Mouse (Mus musculus) left cerebral cortex, postnatal 14 days (tissue): ENCODE results near the gene B4galt5. TPM values are rescaled to one million over a fixed set of nuclear protein-coding genes. Genes with fewer than 3 reads are reported as not detected.

Source experiments
- DNase-seq, 2 experiments: peaks; one replicate each; pipeline ENCODE4 v3.0.0; 2021 to 2022; ENCODE audit warnings: low spot score in 2 of 2, mixed read lengths in 1 of 2
- intact Hi-C: fragments of 180-260 bp; cut with DNase I; formaldehyde crosslinking; loops from one replicate; pipeline ENCODE4 v1.15.1; 2025
- total RNA-seq, 2 experiments: library from RNA; stranded (reverse); gene quantifications; 2 replicates each; pipeline ENCODE4 v1.2.3; 2021

B4galt5 gene
- total RNA-seq, 2 experiments from 2014 or later = 63.0 to 64.9 TPM

DNA sequence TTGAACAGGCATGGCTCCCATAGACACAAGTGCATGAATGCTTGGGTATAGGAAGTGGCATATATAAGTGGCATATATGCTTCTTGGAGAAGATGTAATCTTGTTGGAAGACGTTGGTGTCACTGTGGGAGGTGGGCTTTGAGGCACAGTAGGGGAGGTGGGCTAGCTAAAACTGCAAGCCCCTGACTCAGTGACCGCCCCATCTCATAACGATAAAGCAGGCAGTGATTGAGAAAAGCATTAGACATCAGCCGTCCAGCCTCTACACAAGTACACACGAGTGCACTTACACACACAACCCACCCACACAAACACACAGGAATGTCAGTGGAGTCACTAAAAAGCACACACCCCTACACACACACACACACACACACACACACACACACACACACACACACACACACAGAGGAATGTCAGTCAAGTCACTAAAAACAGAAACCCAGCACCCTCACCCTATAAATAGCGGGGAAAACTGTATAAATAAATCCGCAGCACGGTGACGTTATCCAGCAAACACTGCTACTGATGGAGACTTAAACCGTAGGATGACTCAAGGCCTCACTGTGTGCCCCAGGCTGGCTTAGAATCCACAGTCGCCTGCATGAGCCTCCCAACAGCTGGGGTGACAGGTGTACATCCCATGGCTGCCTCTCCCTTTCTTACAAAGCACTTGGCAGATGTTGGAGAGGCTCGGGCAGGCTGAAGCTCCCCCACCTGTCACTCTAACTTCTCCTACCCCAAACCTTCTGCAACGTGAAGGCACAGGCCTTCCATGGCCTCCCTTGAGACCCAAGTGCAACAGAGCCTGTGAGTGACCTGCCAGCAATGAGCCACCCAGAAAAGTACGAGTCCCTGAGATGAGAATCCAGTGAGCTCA is 81.2 kb downstream of the B4galt5 start:
- peak; percentile 43 to 72 for DNase-seq
- intact Hi-C loops = no loop called here

DNA sequence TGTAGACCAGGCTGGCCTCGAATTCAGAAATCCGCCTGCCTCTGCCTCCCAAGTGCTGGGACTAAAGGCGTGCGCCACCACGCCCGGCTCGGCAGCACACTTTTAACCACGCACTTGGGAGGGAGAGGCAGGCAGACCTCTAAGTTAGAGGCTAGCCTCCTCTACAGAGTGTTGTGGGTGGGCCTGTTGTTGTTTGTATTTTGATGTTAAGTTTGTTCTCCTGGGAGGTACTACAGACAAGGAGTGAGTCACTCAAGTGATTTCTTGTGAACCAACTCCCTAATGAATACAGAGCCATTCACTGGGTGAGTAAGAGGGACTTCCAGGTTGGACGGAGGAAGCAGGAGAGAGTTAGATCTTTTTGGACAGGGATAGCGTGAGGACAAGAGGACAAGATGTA is 82.8 kb downstream of the B4galt5 start:
- intact Hi-C loops = no loop called here
- DNase-seq = peak in 1 of 2 experiments; percentile 1

DNA sequence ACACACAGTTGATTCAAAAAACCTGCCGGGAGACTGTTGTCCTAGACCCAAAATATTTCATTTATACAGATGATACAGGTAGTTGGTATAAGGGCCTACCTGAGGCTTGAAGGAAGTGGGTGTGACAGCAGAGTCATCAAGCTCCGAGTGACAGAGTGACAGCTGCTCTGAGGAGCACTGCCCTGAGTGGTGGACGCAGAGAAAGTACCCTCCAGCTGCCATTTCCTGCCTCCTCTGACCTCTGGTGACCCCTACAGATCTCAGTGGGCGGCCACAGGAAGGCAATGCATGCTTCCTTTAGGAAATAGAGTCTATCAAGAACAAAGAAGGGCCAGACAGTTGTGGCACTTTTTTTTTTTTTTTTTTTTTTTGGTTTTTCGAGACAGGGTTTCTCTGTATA is 83.2 kb downstream of the B4galt5 start:
- DNase-seq = peak in 1 of 2 experiments; percentile 2

DNA sequence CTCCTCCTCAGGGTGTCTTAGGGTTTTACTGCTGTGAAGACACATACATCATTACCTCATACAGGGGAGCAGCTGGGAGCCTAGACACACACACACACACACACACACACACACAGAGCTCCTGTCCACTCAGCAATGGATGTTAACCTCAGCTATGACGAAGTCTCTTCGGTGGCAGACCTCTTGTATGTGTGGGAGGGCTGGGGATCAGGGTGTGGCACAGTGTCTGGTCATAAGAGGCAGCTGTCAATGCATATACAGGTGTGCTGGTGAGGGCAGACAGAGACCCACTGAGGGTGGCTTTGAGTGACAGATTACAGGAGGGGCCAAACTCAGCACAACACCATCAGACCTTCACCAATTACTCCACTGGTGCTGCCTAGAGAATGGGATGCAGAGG is 84.0 kb downstream of the B4galt5 start:
- peak in 1 of 2 experiments; percentile 1 for DNase-seq
- intact Hi-C loops = no loop called here

More for the DNA sequence above, 83.2 kb downstream of the B4galt5 start:
- intact Hi-C loops = no loop called here

DNA sequence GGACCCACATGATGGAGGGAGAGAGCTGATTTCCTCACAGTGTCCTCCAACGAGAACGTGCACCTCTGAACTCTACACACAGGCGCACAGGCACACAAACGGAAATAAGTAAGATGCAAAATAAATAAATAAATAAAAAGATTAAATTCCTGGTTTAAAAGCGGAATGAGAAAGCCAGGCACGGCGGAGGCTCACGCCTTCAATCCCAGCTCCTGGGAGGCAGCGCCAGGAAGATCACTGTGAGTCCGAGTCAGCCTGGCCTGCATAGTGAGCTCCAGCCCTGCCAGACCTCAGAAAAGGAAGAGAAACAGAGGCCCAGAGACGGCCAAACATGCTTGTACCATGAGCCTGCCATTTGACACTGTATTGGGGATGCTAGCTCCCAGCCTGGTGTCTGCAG is 85.1 kb downstream of the B4galt5 start:
- intact Hi-C loops = no loop called here
- no peak for DNase-seq

DNA sequence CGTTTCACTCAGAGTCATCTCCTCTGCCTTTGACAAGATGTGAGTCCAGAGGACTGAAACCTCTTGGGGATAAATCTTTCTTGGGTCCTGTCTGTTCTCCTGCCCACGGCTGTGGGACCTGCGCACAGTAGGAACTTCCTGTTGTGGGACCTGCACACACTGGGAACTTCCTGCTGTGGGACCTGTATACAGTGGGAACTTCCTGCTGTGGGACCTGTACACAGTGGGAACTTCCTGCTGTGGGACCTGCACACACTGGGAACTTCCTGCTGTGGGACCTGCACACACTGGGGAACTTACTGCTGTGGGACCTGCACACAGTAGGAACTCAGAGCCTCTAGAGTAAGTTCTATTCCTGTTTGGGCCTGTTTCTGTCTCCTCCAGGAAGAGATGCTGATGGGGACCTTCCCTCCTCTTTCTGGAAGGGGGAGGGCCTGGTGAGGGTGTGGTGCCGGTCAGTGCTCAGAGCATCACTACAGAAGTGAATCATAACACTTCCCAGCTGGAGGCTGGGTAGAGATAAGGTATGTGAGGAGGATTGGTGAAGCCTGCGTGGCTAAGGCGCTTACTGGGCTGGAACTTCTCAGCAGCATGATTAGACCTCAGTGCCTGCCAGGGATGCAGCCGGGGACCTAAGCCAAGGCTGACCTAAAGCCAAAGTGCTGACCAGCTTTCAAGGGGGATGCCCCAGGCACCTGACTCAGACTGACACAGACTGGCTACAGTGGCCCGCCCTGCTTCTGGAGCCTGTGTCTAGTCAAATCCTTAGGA is 85.8 kb downstream of the B4galt5 start:
- no peak for DNase-seq
- intact Hi-C loops = no loop called here

DNA sequence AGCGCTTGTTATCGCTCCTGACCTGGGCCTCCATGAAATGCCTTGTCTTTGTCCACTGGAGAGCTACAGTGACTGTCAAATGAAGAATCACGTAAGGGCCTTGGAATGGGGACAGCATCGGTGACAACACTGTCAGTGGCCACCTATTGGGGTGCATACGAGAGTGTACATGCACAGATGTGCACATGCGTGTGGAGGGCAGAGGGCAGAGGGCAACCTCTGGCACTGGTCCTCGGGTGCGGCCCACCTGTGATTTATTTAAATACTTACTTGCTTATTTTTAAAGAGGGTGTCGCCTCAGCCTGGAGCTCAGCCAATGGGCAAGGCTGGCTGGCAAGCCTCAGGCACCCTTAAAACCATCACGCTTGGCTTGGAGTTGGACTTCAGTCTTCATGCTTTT is 86.5 kb downstream of the B4galt5 start:
- intact Hi-C loops = no loop called here
- no peak for DNase-seq

DNA sequence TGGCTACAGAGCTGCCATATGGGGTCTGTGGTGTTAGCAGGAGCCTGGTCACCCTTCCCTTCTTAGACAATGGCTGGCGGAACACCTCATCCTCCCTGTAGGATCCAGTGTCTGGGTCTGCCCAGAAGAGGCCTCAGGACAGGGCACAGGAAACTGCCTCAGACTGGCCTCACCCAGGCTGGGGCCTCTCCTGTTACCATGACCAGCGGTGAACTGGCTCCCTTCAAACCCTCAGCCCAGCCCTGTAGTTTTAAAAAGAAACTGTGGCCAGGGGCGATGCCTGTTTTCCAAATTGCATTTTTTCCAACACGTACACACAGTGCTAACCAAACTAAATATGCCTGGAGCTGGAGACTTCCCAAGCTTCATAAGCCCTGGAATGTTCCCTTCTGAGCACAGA is 87.9 kb downstream of the B4galt5 start:
- intact Hi-C loops = no loop called here
- DNase-seq = peak in 1 of 2 experiments; percentile 37

DNA sequence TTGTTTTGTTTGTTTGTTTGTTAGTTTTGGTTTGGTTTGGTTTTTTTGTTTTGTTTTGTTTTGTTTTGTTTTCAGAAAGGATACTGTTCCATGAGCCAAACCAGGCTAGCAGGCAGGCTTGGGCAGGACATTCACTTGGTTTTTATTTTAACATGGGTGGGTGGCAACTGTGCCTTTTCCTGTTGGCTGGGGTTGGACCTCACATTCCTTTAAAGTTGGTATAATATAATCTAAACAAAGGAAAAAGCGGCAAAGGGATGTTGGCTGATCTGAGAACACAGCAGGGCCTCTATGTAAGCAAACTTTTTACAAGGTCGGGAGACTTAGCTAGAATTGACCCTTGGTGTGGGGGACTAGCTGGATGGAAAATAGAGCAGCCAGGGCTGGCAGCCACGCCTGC is 91.2 kb downstream of the B4galt5 start:
- DNase-seq = no peak
- intact Hi-C loops = no loop called here

DNA sequence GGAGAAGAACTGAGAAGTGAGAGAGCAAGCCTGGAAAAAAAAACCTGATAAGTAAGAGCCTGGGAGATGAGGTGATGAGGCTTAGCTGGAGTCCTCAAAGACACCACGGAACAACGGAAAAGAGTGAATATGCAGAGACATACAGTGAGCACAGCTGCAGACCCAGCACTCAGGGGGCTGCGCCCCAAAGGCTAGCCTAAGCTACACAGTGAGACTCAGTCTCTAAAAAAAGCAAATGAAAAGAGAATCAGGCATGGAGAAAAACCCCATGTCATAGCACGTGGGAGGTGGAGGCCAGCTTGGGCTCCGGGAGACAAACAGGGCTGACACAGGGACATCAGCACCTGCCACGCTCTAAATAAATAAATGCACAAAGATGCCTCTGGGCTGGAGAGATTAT is 94.2 kb downstream of the B4galt5 start:
- no peak for DNase-seq
- intact Hi-C loops = no loop called here

DNA sequence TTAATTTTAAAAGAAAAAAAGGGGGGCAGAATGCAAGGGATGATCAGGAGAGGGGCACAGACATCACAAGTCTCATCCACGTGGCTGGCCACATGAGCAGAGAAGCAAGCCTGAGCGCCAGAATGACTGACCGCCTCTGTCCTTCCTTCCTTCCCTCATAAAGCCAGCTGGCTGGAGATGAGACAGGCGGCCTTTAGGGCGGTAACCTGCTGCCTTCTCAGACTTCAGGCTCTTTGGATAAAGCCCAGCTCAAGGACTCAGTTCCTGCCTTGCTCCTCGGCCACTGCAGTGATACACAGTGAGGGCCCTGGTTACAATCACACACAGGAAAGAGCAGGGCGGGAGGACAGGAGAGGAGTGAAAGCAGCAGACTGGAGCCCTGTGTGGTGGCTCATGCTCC is 94.8 kb downstream of the B4galt5 start:
- no peak for DNase-seq

DNA sequence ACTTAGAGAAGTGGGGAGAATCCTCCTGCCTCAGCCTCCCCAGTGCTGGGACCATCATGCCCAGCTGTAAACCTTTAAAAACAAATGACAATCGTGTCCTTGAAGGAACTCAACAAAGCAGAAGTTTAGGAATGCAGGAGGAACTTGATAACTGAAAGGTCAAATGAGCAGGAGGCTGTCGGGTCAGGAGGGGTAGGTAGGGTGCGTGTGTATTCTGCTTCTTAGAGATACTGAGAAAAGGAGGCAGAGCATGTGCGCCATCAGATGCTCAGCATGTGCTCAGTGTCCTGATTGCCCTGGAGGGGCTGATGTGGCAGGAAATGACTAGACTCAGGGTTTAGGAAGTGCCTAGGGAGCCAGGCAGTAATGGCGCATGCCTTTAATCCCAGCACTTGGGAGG is 95.5 kb downstream of the B4galt5 start:
- intact Hi-C loops = no loop called here

More for the DNA sequence above, 94.8 kb downstream of the B4galt5 start:
- intact Hi-C loops = no loop called here

DNA sequence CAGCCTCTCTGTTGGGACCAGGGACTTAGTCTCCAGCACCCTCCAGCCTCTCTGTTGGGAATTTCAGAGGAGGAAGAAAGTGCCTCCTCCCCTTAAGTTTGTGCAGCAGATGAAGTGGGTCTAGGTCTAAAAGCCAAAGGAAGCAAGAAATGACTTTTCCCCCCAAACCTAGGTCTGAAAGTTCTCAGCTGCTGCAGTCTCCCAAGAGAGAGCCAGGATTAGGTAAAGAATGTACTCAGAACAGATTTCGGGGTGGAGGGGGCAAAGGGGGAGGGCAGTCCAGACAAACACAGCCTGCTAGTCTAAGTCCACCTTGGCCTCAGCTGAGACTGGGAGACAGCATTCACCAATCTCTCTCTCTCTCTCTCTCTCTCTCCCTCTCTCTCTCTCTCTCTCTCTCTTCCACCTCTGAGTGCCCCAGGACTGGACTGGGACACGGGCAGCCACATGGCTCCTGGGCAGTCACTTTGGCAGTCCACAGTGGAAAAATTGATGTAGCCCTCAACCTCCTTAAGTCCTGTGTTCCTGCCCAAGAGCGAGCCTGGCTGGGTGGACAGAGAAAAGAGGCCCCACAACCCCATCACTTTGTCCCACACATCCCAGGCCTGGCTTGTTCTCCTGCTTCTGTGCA is 96.8 kb downstream of the B4galt5 start:
- intact Hi-C loops = no loop called here
- no peak for DNase-seq

More for the DNA sequence above, 95.5 kb downstream of the B4galt5 start:
- DNase-seq = no peak

DNA sequence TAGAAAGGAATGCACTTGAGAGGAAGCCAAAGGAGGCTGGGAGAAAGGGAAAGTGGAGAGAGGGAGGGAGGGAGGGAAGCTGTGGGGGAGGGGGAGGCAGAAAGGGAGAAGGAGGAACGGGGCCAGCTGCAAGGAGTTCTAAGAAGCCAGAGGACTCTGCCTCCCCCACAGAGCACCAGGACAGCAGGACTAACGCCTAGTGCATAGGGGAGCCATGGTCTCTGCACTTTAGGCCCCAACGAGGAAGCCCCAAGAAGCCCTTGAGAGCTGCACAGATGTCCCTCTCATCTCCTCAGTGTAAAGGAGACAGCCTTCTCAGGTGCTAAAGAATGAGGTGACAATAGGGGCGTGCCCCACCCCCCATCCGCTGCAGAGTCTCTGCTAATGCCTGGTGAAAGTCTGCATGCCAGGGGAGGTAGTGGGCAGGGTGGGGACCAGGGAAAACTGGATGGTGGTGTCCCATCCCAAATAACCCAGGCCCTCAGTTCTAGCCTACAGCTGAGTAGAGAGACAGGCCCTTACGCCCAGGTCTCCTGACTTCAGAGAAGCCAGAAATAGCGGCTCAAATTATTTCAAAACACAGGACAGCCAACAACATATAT is 98.1 kb downstream of the B4galt5 start:
- no peak for DNase-seq
- intact Hi-C loops = no loop called here

DNA sequence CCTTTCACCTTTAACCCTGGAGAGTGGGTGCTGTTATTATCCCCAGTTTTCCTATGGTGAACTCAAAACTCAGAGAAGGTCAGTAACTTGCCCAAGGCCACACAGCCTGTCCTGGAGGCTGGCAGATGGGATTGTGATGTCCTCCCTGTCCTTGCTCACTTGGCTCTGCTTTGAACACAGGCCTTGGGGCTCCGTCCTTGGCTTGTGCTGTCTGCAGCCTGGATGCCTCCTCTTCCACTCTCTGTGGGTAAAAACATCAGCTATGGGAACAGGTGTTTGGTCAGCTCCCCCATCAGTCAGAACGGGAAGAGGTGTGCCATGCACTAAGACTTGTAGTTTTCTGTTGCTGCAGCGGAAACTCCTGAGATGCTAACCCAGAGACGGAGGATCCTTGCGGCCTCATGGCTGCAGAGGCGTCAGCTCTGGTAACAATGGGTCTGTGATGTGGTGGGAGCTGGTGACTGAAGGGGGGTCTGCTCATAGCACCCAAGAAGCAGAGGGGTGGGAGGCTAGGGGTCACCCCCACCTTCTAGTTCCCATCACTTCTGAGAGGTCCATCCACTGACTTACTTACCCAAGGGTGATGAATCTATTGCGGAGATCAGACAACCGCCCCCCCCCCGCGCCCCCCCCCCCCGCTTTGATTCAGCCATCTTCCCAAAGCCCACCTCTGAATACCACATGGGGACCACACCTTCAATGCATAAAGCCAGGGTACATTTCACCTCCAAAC is 98.8 kb downstream of the B4galt5 start:
- DNase-seq = no peak

DNA sequence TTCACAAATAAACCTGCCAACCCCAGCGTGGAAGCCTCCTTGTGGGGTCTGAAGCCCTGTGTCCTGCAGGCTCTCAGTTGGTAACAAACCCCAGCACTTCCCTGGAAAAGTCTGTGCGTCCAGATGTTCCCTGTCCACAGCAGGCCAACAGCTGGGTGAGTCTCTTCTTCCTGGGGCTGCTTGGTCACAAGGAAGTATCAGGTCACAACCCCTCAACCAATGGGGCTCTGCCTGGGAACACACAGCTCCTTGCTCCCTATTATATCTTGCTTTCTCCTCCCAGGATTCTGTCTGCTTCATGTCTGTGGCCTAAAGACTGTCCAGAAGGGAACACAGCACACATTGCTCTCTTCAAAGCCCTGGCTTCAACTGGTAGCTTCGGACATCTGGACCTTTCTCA is 99.4 kb downstream of the B4galt5 start:
- intact Hi-C loops = no loop called here
- DNase-seq = no peak

More for the DNA sequence above, 98.8 kb downstream of the B4galt5 start:
- intact Hi-C loops = no loop called here
